Mouse (Mus musculus) induced T-regulatory cell, adult 2 months (primary cell): ENCODE measurements around the gene Vars.
"Not testable (repeated sequence)": the region's sequence is repeated elsewhere in the genome, so short reads cannot be mapped to it uniquely, and the experiment has no call there.

ENCODE experiments used
- DNase-seq: peaks from one replicate; pipeline ENCODE4 v3.0.0-alpha.2; 2012; ENCODE audit warnings: low read depth

The Vars gene

GRCm38 (mm10) chr17:34972069-34972749 is 28.6 kb upstream of the Vars start, which contains the start of the genes Hspa1a and Hspa1l:
Gene Hspa1a (minus strand): TSS chr17:34972156.
Gene Hspa1l (plus strand): TSS chr17:34972703.
- DNase-seq = peak; percentile 85

GRCm38 (mm10) chr17:34975581-34976492 is 24.9 kb upstream of the Vars start:
- DNase-seq = no peak

GRCm38 (mm10) chr17:34977000-34977399 is 23.8 kb upstream of the Vars start:
- no peak for DNase-seq

- DNase-seq = no peak
These were observed 22.5 kb upstream of the Vars start for GRCm38 (mm10) chr17:34978239-34978638.

- DNase-seq = no peak
These were observed 21.2 kb upstream of the Vars start for GRCm38 (mm10) chr17:34979631-34980030.

GRCm38 (mm10) chr17:34980655-34981054 is 20.1 kb upstream of the Vars start:
- peak; percentile 76 for DNase-seq

GRCm38 (mm10) chr17:34981690-34982180 is 19.1 kb upstream of the Vars start, which contains the start of gene Lsm2:
Gene Lsm2 (plus strand): TSS chr17:34981862.
- DNase-seq = peak; percentile 97

GRCm38 (mm10) chr17:34982328-34982727 is 18.5 kb upstream of the Vars start:
- DNase-seq = no peak

- peak; percentile 76 for DNase-seq
These were observed 16.6 kb upstream of the Vars start for GRCm38 (mm10) chr17:34984218-34984617.

GRCm38 (mm10) chr17:34994751-34995150 is 6.0 kb upstream of the Vars start:
- DNase-seq = no peak

- not testable (repeated sequence) for DNase-seq
These were observed 5.6 kb upstream of the Vars start for GRCm38 (mm10) chr17:34995192-34995591.

- DNase-seq = not testable (repeated sequence)
These were observed 4.9 kb upstream of the Vars start for GRCm38 (mm10) chr17:34995927-34996326.

GRCm38 (mm10) chr17:34996411-34997141 is 4.2 kb upstream of the Vars start:
- DNase-seq = no peak

- DNase-seq = no peak
These were observed 3.7 kb upstream of the Vars start for GRCm38 (mm10) chr17:34997142-34997483.

- peak; percentile 49 for DNase-seq
These were observed 2.0 kb upstream of the Vars start for GRCm38 (mm10) chr17:34998526-34999430.

- DNase-seq = peak; percentile 79
These were observed 693 bp upstream of the Vars start for GRCm38 (mm10) chr17:34999871-35000716.

GRCm38 (mm10) chr17:35001452-35002152 is 815 bp downstream of the Vars start:
- peak; percentile 76 for DNase-seq

- peak; percentile 72 for DNase-seq
These were observed 1.5 kb downstream of the Vars start for GRCm38 (mm10) chr17:35002153-35002865.
